Mouse (Mus musculus) lung, adult 2 months (tissue): ENCODE results near the gene Bub1b.

Experiments used
- CTCF ChIP-seq: fragments of 200-500 bp; IDR thresholded peaks from 2 replicates; pipeline ENCODE4 v1.5.1; 2011; ENCODE audit warnings: mild to moderate bottlenecking, low read length, control low read depth; ENCODE audit not compliant: insufficient read depth
- POLR2A ChIP-seq: fragments of 200-500 bp; IDR thresholded peaks from 2 replicates; pipeline ENCODE4 v1.6.1; 2011; ENCODE audit warnings: low read depth, mild to moderate bottlenecking, control low read depth, low read length, borderline replicate concordance; ENCODE audit errors: extremely low read depth

- TF ChIP-seq POLR2A (no peak), CTCF (no peak)
Observed at GRCm38 (mm10) chr2:118685088-118685487, 87.1 kb downstream of the Bub1b start.
